Mouse (Mus musculus) bone marrow macrophage, adult 2 months (primary cell): ENCODE measurements around the gene Zic4.

Source experiments
- CTCF ChIP-seq: IDR thresholded peaks from 2 replicates; pipeline ENCODE4 v1.5.1; 2012; ENCODE audit warnings: low read depth, mild to moderate bottlenecking, low read length, moderate library complexity
- POLR2A ChIP-seq: IDR thresholded peaks from 2 replicates; pipeline ENCODE4 v1.6.1; 2012; ENCODE audit warnings: mild to moderate bottlenecking, low read depth, low read length, borderline replicate concordance

GRCm38 (mm10) chr9:91374665-91375064 is 12.5 kb downstream of the Zic4 start:
- no peak for TF ChIP-seq POLR2A
- TF ChIP-seq CTCF = no peak
